Mouse (Mus musculus) hindbrain, embryonic 10.5 days (tissue): ENCODE data around the gene Sox6. TPM values are rescaled to one million over a fixed set of nuclear protein-coding genes. Genes with fewer than 3 reads are reported as not detected.
A peak's percentile ranks its signal among the peaks of the same experiment; 100 is the strongest.

ENCODE experiments used
- DNase-seq: peaks from one replicate; pipeline ENCODE4 v3.0.0-alpha.2; 2017; ENCODE audit warnings: low spot score
- H3K27ac ChIP-seq: fragments of 300-500 bp; sonication (generic); 2 replicates; pipeline ENCODE4 v1.5.1; 2016; ENCODE audit warnings: mild to moderate bottlenecking, moderate library complexity
- H3K27me3 ChIP-seq: fragments of 300-500 bp; sonication (generic); 2 replicates; pipeline ENCODE4 v1.6.1; 2016; ENCODE audit warnings: mild to moderate bottlenecking; ENCODE audit not compliant: poor library complexity, insufficient read depth, severe bottlenecking
- H3K36me3 ChIP-seq: fragments of 300-500 bp; sonication (generic); 2 replicates; pipeline ENCODE4 v1.6.1; 2016; ENCODE audit warnings: mild to moderate bottlenecking, moderate library complexity
- H3K4me1 ChIP-seq: fragments of 300-500 bp; sonication (generic); replicated peaks from 2 replicates; pipeline ENCODE4 v1.6.1; 2016; ENCODE audit warnings: mild to moderate bottlenecking
- H3K4me3 ChIP-seq: fragments of 300-500 bp; sonication (generic); 2 replicates; pipeline ENCODE4 v1.5.1; 2016; ENCODE audit warnings: mild to moderate bottlenecking, moderate library complexity
- H3K9me3 ChIP-seq: fragments of 300-500 bp; sonication (generic); 2 replicates; pipeline ENCODE4 v1.6.1; 2016; ENCODE audit warnings: mild to moderate bottlenecking, moderate library complexity
- WGBS: fragments of 180-500 bp; shearing (Covaris S2); methylation state at CpG from one replicate; pipeline ENCODE4 v1.1.7; 2016; 5-methylcytosine and 5-hydroxymethylcytosine counted together
- polyA plus RNA-seq: library from polyadenylated mRNA; unstranded; fragments of >200 nt; fragmentation: Nextera tagmentation; extraction: Ambion mirVana; gene quantifications from 2 replicates; pipeline ENCODE4 v1.2.1, GENCODE M21; 2016

The Sox6 gene
- polyA plus RNA-seq, 1 experiment from 2014 or later: 22.5 TPM

DNA sequence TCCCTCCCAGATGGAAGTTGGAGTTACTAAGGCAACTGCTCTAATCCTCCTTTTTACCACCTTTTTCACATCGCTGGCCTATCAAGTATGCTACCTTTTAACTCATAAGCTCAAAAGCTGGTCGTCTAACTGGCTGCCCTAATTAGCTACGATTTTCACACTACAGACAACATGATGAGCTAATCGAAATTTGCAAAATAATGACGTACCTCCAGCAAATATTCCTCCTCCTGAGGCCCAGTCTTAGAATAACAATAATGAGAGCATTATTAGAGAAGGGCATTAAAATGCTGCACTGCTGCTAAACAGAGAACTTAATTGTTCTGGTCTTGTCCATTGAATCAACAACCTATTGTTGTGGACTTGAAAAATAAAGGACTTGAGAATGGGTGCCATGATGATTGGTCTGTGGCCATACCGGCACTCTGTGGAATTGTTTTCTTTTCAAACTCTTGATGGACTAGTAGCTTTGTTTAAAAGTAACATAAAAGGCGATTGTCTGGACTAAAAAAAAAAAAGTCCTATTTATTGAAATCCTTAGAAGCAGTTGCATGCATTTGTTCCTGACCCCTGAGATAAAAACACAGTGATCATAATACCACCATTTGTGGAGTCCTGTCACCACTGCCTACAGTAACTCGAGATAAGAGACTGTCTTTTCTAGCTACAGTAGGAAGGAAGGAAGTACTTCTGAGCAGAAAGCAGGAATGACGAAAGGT is 172.5 kb downstream of the Sox6 start:
- WGBS: 16% methylated on average over 9 of the region's 9 CpGs
- peaks cover 49% of the 10 kb centered on the region for H3K4me1 ChIP-seq
- H3K27ac ChIP-seq: peak overlapping the region; percentile 71
- no peaks in the 10 kb centered on the region for H3K9me3 ChIP-seq
- H3K36me3 ChIP-seq: no peaks in the 10 kb centered on the region
- H3K4me3 ChIP-seq: peak overlapping the region; percentile 13; the same call in 1 of the 2 replicates
- no peak for DNase-seq
- H3K27me3 ChIP-seq: 0 out of 2 replicates have a peak, but pooled peaks cover 4% of the 10 kb centered on the region

GRCm38 (mm10) chr7:115865231-115865630 is 173.4 kb downstream of the Sox6 start:
- no peak for DNase-seq
- H3K4me1 ChIP-seq: peaks cover 49% of the 10 kb centered on the region

GRCm38 (mm10) chr7:115864411-115864810 is 174.2 kb downstream of the Sox6 start:
- peaks cover 49% of the 10 kb centered on the region for H3K4me1 ChIP-seq
- H3K9me3 ChIP-seq: no peaks in the 10 kb centered on the region
- 35% methylated on average over 2 of the region's 2 CpGs for WGBS
- H3K36me3 ChIP-seq: no peaks in the 10 kb centered on the region
- H3K27me3 ChIP-seq: 0 out of 2 replicates have a peak, but pooled peaks cover 4% of the 10 kb centered on the region
- H3K4me3 ChIP-seq: no peak overlapping the region
- no peak for DNase-seq
- H3K27ac ChIP-seq: peak overlapping the region; percentile 29; the same call in 1 of the 2 replicates

More at GRCm38 (mm10) chr7:115865231-115865630, 173.4 kb downstream of the Sox6 start:
- H3K36me3 ChIP-seq: no peaks in the 10 kb centered on the region
- 51% methylated on average over 6 of the region's 6 CpGs for WGBS
- no peak overlapping the region for H3K4me3 ChIP-seq
- no peaks in the 10 kb centered on the region for H3K9me3 ChIP-seq
- H3K27ac ChIP-seq: peak overlapping the region; percentile 71; the same call in 1 of the 2 replicates
- H3K27me3 ChIP-seq: 0 out of 2 replicates have a peak, but pooled peaks cover 4% of the 10 kb centered on the region

DNA sequence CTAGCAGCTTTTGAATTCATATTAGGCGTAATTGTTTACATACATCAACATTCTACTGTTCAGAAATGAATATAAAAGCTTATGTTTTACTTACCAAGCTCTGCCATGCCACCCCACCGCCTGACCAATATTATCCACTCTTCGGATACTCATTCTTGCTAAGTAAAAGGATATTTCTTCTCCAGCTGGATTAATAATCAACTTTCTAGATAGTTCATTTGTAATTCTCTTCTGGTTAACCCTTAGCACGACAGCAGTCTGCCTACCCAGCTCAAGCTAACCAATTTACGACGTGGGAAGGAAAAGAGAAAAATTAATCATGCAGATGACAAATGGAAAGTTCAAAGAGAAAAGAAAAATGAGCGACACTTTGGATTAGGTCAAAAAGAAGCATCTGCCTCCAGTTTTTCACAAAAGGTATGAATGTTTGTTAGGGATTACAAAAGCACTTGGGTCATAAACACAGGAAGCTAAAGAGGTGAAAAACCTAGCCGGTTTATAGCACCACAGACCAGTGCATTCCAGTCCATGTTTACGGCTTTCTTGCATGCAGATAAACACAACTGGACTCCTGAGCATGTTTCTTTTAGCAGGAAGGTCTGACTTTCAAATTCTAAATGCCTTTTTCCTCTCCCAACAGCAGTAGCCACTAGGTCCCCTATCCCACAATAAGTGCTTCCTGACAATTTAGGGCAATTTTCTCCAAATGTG is 178.8 kb downstream of the Sox6 start:
- Histone ChIP-seq H3K9me3 (no peaks in the 10 kb centered on the region), H3K4me1 (peaks cover 7% of the 10 kb centered on the region), H3K27me3 (no peaks in the 10 kb centered on the region), H3K36me3 (no peaks in the 10 kb centered on the region), H3K27ac (no peak overlapping the region), H3K4me3 (no peak overlapping the region)
- WGBS: 84% methylated on average over 9 of the region's 9 CpGs
- DNase-seq: no peak

DNA sequence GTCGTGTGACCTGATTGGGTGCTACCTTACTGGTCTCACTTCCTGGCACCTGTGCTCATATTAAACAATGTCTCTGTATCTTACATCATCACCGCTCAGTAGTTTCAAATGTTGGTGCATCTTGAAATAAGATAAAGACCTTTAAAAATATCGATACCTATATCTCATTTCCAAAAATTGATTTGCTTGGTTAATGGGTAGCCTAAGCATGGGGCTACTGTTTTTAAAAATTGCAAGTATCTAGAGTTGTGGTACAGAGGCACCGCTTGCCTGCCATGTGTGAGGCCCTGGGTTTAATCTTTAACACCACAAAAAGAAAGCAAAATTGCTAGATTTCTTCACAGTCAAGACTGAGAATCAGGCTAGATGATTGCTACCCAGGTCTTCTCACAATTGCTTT is 187.5 kb downstream of the Sox6 start:
- Histone ChIP-seq H3K9me3 (no peaks in the 10 kb centered on the region), H3K36me3 (no peaks in the 10 kb centered on the region), H3K27me3 (no peaks in the 10 kb centered on the region), H3K27ac (no peak overlapping the region), H3K4me3 (no peak overlapping the region), H3K4me1 (no peaks in the 10 kb centered on the region)
- no peak for DNase-seq
- WGBS: 90% methylated on average over 4 of the region's 4 CpGs

GRCm38 (mm10) chr7:115845791-115846366 is 192.7 kb downstream of the Sox6 start:
- Histone ChIP-seq H3K27me3 (no peaks in the 10 kb centered on the region), H3K4me1 (no peaks in the 10 kb centered on the region), H3K36me3 (no peaks in the 10 kb centered on the region), H3K4me3 (no peak overlapping the region), H3K9me3 (no peaks in the 10 kb centered on the region), H3K27ac (no peak overlapping the region)
- WGBS: 90% methylated on average over 4 of the region's 4 CpGs
- no peak for DNase-seq

DNA sequence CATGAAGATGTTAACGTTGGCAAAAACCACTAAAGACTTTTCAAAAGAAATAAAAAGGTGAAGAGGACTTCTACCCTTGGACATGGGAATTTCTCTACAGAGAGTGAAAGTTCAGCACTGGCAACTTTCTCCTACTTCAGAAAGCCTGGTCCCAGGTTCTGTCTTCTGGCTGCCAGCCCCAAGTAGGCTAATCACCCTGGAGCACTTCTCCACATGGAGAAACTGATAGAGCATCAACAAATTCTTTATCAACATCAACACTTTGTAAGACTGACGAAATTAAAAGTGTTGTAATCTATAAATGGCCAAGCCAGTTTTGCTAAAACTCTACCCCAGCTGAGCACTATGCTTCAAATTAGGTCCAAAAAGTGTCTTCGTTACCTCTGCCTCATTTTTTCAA is 193.7 kb downstream of the Sox6 start:
- no peak for DNase-seq
- no peaks in the 10 kb centered on the region for H3K27me3 ChIP-seq
- H3K4me1 ChIP-seq: no peaks in the 10 kb centered on the region
- no peaks in the 10 kb centered on the region for H3K9me3 ChIP-seq
- no peak overlapping the region for H3K4me3 ChIP-seq
- 89% methylated on average over 3 of the region's 3 CpGs for WGBS
- no peaks in the 10 kb centered on the region for H3K36me3 ChIP-seq
- H3K27ac ChIP-seq: no peak overlapping the region

GRCm38 (mm10) chr7:115844431-115844830 is 194.2 kb downstream of the Sox6 start:
- no peak for DNase-seq
- Histone ChIP-seq H3K4me1 (no peaks in the 10 kb centered on the region), H3K36me3 (no peaks in the 10 kb centered on the region), H3K27me3 (no peaks in the 10 kb centered on the region), H3K9me3 (no peaks in the 10 kb centered on the region), H3K27ac (no peak overlapping the region), H3K4me3 (no peak overlapping the region)
- WGBS: 86% methylated on average over 6 of the region's 6 CpGs

DNA sequence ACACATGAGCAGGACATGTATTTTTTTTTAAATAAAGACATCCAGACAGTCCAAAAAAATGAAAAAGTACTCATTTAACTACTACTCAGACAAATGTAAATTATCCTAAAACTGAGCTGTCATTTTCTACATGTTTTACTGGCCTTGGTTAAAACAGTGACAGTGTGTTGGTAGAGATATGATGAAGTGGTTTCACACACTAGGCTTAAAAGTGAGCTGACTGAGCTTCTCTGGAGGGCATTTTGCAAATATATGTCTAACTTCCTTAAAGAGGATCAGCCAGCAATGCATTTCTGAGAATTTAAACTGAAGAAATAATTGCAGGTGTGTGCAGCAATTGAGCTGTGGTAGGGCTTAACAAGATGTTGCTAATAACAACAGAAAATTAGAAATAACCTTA is 196.3 kb downstream of the Sox6 start:
- no peaks in the 10 kb centered on the region for H3K27me3 ChIP-seq
- DNase-seq: no peak
- no peaks in the 10 kb centered on the region for H3K4me1 ChIP-seq

DNA sequence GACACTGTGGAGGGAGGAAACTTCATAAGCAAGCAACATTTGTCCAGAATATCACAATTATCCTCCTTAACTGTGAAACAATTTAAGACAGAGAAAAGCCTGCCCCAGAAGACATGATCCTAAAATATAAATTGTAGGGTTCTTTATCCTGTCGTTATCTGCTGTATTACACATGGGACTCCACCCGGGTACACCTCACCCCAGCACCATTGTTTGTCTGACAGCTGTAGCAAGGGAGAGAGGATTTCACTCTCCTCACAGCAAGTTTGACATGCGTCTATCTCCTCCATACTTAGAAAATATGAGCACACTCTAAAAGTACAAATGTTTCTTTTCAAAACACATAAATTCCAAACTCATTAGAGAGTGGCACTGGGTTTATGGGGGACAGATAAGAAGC is 198.0 kb downstream of the Sox6 start:
- H3K9me3 ChIP-seq: no peaks in the 10 kb centered on the region
- 75% methylated on average over 3 of the region's 3 CpGs for WGBS

More for the DNA sequence above, 196.3 kb downstream of the Sox6 start:
- Histone ChIP-seq H3K9me3 (no peaks in the 10 kb centered on the region), H3K4me3 (no peak overlapping the region), H3K27ac (no peak overlapping the region), H3K36me3 (no peaks in the 10 kb centered on the region)

GRCm38 (mm10) chr7:115835005-115835404 is 203.6 kb downstream of the Sox6 start:
- 78% methylated on average over 3 of the region's 3 CpGs for WGBS
- H3K4me1 ChIP-seq: peaks cover 33% of the 10 kb centered on the region

More for the DNA sequence above, 198.0 kb downstream of the Sox6 start:
- Histone ChIP-seq H3K4me3 (no peak overlapping the region), H3K27me3 (no peaks in the 10 kb centered on the region), H3K27ac (no peak overlapping the region), H3K36me3 (no peaks in the 10 kb centered on the region), H3K4me1 (no peaks in the 10 kb centered on the region)
- no peak for DNase-seq

DNA sequence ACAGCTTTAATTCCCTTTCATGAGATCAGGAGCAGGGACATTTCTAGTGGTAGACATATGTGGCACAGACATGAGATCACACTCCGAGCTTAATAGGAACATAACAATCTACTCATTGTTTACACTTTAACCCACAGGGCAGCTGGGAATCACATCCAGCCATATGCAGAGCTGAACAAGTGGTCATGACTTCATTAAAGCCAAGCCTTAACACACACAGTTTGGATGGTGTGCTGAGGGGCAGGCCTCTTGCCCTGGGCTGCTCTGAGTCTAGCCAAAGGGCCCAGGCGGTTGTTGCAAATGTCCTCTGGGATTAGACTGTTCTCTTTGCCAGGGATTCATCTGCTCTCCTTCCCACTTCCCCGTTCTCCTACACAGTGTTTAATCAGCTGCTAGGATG is 204.9 kb downstream of the Sox6 start:
- Histone ChIP-seq H3K4me1 (peaks cover 42% of the 10 kb centered on the region), H3K4me3 (no peak overlapping the region), H3K27ac (0 out of 2 replicates have a peak overlapping the region, but pooled peaks have one; percentile 16), H3K36me3 (no peaks in the 10 kb centered on the region), H3K27me3 (no peaks in the 10 kb centered on the region), H3K9me3 (no peaks in the 10 kb centered on the region)
- DNase-seq: no peak
- 42% methylated on average over 3 of the region's 3 CpGs for WGBS

More at GRCm38 (mm10) chr7:115835005-115835404, 203.6 kb downstream of the Sox6 start:
- Histone ChIP-seq H3K9me3 (no peaks in the 10 kb centered on the region), H3K27me3 (no peaks in the 10 kb centered on the region), H3K27ac (no peak overlapping the region), H3K4me3 (no peak overlapping the region), H3K36me3 (no peaks in the 10 kb centered on the region)
- no peak for DNase-seq
